Mouse (Mus musculus) R1 (cell line): ENCODE data around the gene Slc30a5.
"Not testable (repeated sequence)": the region's sequence is repeated elsewhere in the genome, so short reads cannot be mapped to it uniquely, and the experiment has no call there.

ENCODE experiments used
- DNase-seq: peaks from one replicate; pipeline ENCODE4 v3.0.0-alpha.2; 2018; ENCODE audit warnings: low read depth, low spot score

The Slc30a5 gene

GRCm38 (mm10) chr13:100841741-100842140 lies 8.5 kb upstream of the Slc30a5 start:
- DNase-seq, result no peak

GRCm38 (mm10) chr13:100834777-100835176 lies 1.6 kb upstream of the Slc30a5 start:
- DNase-seq, result no peak

DNA sequence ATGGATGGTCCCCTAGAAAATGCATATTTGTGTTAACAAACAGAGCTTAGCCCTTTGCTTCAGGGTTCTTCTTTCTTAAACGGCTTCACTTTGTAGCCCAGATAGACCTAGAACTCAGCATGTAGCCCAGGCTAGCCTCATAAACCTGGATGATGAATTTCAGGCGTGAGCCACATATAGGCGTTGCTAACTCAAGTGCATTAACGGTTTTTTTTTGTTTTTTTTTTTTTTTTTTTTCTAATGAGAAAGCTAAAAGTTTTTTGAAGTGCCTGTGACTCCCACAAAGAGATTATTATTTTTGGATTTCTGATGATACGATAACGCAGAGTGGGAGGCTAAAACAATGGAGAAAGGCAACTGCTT lies 394 bp upstream of the Slc30a5 start:
- no peak for DNase-seq

DNA sequence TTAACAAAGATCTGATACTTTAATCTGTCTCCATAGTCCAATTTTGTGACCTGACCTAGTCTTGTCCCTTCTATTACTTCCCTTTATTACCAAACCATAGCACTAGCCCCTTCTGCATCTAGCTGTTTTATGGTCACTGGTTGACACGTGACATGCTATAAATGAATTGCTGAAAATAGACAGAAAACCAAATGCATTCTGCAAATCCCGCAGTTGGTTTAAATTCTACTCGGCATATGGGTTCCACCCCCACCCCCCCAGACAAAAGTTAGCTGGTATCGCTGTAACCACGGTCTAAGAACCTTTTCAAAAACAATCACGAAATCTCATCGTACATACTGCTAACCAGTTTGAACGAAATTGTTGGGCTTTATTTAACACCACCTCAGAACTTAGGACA lies 1.0 kb downstream of the Slc30a5 start:
- no peak for DNase-seq

DNA sequence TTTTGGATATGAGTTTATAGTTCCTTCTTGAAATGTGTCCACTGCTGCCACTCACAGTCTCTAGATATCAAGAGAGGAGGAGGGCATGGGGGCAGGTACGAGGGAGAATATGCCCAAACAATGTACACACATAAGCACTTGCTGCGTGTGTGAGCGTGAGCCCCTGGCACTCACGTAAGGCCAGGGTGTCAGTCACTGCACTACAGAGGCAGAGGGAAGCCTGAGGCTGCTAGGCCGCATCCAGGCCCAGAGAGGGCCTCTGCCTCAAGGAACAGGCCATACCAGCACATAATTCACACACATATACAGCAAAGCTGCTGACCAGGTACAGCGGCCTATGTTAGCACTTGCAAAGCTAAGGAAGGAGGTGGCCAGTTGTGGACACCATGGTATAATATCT lies 2.1 kb downstream of the Slc30a5 start:
- no peak for DNase-seq

DNA sequence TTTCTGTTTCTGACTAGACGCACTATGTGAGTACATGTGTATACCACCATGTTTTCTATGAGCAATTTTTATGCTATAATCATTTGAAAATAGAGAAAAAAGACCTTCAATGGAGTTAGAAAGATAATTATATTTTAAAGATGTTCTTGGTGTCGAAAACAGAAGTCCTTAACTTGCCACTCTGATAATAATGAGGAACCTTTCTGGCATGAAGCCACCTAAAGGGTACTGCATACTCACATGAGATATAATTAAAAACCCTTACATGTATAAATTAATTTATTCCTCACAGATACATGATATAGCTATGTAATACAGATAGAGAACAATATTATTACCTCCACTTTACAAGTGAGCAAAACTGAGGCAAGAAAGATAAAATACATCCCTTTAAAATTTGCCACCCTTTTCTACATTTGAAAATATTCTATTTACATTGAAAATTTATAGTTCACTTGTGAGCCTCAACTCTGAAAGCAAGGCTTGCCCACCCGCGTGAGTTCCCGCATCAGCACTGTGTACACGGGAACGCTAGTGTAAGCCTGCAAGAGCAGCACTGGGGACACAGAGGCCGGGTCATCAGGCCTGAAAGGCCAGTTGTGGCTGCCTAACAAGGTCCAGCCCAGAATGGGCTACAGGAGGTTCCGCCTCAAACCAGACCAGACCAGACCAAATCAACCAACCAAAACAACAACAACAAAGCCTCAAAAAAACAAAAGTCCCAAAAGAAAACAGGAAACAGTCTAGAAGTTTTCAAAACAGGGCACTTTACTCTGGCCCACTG lies 7.4 kb downstream of the Slc30a5 start:
- no peak for DNase-seq

DNA sequence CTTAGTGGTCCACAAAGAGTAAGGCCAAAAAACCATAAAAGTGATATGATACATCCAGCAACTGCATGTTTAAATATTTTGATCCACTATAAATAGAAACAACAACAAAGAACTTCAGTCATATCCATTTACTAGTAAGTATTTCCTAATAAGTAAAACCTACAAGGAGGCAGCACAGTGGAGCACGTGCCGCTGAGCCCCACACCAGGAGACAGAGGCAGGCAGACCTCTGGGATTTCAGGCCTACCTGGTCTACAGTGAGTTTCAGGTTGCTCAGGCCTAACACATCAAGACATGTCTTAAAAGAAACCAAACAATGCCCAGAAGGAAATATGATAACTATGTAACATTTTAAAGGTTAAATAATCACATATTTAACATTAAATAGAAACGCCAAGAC lies 8.3 kb downstream of the Slc30a5 start:
- DNase-seq, result no peak

- no peak for DNase-seq
These were observed 8.9 kb downstream of the Slc30a5 start for GRCm38 (mm10) chr13:100824306-100824705.

GRCm38 (mm10) chr13:100823863-100824262 lies 9.4 kb downstream of the Slc30a5 start:
- no peak for DNase-seq

- no peak for DNase-seq
These were observed 18.8 kb downstream of the Slc30a5 start for GRCm38 (mm10) chr13:100814451-100814850.

DNA sequence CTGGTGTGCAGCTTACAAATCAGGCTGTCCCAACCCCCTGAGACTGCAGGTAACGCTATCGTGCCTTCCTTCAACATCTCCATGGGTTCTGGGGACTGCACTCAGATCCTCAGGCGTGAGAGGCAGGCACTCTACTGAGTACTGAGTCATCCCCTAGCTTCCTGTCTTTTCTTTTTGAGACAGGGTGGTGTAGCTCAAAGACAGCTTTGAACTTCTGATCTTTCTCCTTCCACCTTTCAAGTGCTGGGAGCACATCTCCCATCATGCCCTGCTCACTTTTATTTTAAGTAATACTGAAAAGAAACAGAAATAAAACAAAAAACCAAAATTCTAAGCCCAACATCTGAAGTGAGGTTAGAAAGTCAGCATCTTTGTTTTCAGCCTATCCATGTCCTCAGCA lies 27.5 kb downstream of the Slc30a5 start:
- no peak for DNase-seq

DNA sequence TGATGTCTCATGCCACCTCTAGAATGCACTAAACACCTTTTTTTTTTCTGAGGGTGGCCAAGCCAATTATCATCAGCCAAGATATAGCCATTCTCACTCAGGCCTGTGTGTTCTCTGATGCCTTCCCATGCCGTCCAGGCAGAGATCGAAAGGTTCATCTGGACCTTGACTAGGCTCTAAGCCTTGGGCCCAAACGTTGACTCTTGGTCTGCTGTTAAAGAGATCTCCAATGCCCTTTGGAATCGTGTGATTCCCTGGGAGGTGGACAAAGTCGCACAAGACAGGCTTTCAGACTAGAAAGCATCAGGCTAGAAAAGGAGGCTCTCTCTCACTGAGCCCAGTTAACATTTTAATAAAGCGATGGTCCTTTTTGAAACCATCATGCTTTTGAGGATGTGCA lies 36.1 kb downstream of the Slc30a5 start:
- DNase-seq, result no peak

GRCm38 (mm10) chr13:100789083-100789482 lies 44.1 kb downstream of the Slc30a5 start:
- DNase-seq, result no peak

DNA sequence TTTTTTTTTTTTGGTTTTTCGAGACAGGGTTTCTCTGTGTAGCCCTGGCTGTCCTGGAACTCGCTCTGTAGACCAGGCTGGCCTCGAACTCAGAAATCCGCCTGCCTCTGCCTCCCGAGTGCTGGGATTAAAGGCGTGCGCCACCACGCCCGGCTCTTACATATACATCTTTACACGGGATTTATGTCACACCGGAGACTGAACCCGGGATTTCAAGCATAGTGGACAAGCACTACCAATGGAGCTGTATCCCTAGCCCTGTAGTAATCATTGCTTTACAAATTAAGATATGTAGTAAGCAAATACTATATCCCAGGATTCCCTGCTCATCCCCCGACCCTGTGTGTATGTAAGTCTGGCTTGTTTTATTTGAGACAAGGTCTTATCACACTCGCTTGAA lies 45.2 kb downstream of the Slc30a5 start:
- DNase-seq, result not testable (repeated sequence)

DNA sequence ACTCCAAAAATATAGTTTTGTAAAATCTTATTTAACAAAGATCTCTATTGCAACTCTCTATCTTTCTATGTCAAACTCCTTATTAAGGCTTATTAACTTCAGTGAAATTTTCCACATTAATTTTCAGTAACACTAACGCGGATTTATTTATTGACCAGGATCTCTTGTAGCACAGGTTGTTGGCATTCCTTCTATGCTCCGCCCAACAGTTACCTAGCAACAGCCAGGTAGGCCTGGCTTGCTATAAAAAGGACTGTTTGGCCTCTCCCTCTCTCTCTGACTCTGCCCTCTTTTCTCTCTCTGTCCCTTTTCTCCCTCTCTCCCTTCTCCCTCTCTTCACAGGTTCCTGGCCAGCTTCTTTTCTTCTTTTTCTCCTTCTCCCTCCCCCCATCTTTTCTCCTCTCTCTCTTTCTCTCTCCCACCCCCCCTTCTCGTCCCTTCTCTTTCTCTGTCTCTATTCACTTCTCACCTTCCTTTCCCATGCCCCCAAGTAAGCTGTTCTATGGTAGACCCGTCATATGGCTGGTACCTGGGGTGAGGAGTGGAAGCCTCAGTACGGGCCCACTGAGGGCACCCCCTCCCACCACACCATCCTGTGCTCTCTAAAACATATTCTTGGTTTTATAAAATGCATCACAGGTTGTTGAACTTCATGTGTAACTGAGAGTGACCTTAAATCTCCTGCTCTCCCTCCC lies 45.8 kb downstream of the Slc30a5 start:
- peak; percentile 82 for DNase-seq

DNA sequence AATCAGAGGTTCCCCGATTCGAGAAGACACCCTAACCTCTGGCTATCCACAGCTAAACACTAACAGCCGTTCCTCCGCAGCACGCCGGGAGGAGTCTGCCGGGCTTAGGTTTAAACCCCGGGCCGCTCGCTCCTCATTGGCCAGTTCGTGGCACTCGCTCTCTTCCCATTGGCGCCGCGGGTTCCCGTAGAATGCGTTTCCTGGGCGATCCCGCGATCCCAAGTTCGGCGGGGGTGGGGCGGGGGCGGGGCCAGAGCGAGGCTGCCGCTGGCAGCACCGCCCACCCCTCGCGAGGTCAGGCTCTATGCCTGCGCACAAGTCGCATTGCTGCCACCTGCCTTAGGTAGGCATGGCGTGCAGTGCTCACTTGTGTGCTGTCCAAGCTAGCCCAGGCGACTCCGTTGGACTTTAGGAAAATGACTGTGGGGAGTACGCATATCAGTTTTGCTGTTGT lies 46.8 kb downstream of the Slc30a5 start, which contains the start of gene Ccnb1:
Gene Ccnb1, minus strand, starts transcription at position 157 of the 454 bp plus-strand sequence.
- DNase-seq, result peak; percentile 97

GRCm38 (mm10) chr13:100785806-100786413 lies 47.3 kb downstream of the Slc30a5 start:
- DNase-seq, result peak; percentile 54

DNA sequence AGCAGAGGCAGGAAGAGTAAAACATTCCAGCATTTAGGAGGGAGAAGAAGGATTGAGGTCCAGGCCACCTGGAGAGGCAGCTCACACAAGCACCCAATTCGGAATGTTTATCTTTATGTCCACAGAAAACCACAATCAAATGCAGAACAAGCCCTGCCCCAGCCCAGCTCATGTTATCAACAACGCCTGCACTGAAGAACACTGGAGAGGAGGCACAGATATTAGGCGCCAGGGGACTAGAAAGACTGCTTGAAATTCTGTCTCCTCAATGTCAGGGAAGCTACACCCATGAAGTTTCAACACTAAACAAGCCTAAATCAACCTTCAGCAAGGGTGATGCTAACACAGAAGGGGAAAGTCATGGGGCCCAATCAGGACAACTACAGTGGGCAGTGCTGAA lies 55.7 kb downstream of the Slc30a5 start:
- DNase-seq, result no peak

GRCm38 (mm10) chr13:100776710-100777109 lies 56.5 kb downstream of the Slc30a5 start:
- DNase-seq, result no peak

GRCm38 (mm10) chr13:100776056-100776419 lies 57.2 kb downstream of the Slc30a5 start:
- DNase-seq, result no peak

DNA sequence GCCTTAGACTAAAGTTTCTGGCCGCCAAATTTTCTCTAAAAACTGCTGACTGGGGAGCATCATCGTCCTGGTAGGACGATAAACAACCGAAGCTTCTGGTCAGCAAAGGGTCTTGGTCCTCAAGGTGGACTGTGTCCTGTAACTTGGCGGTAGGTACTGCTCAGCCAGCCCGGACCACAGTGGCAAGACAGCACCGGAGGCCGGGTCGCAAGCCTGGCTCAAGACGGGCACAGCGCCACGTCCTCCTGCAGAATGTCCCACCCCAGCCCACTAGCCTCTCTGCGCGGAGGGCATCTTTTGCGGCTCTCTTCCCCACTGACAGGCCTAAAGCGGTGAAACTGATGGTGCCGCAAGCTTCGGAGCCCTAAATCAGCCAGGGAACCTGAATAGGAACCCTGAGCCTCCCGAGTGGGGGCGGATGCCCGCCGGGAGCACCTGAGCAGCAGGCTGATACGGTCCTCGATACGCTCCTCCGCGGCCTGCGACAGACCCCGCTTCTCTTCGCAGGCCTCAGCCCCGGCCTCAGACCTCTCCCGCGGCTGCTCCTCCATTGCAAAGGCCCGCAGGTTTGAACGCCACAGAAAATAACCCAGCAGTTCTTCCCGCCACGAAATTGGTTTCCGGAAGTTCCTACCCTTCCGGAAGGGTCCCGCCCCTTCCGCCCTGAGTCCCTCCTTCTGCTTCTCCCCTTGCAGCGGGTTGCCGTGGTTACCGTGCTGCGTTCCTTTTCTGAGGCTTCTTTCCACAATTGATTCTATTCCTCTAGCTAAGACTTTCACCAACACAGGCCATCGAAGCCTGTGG lies 57.8 kb downstream of the Slc30a5 start, which contains the start of gene Cenph:
Gene Cenph, minus strand, starts transcription at position 648 of the 804 bp plus-strand sequence.
- DNase-seq, result peak; percentile 96

DNA sequence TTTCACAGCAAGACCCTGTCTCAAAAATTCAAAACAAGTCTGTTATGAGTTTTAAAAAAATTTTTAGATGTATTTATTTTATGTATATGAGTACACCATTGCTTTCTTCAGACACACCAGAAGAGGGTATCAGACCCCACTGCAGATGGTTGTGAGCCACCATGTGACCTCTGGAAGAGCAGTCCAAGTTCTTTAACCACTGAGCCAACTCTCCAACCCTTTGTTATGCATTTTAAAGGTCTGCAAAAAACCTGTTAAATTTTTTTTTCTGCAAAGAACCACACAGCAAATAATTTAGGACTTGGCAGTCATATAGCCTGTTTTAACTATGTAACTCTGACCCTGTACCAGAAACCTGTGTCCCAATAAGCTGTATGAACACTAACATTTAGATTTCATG lies 58.5 kb downstream of the Slc30a5 start:
- DNase-seq, result no peak
